Mouse (Mus musculus) heart, postnatal 0 days (tissue): ENCODE data around the gene Cux1. TPM values are rescaled to one million over a fixed set of nuclear protein-coding genes. Genes with fewer than 3 reads are reported as not detected.

Experiments used
- ATAC-seq: fragments of 200-750 bp; cut with Nextera tagmentation; 2 replicates; pipeline ENCODE4 v1.8.0; 2017; ENCODE audit warnings: low read depth, moderate number of reproducible peaks, moderate library complexity; ENCODE audit not compliant: insufficient read depth
- DNase-seq: peaks from one replicate; pipeline ENCODE4 v3.0.0-alpha.2; 2016; ENCODE audit warnings: low spot score
- H3K27ac ChIP-seq: fragments of 300-500 bp; sonication (generic); 2 replicates; pipeline ENCODE4 v1.5.1; 2014; ENCODE audit warnings: low read depth, mild to moderate bottlenecking
- H3K27me3 ChIP-seq: fragments of 300-500 bp; sonication (generic); 2 replicates; pipeline ENCODE4 v1.6.1; 2014; ENCODE audit warnings: low read length, mixed read lengths; ENCODE audit not compliant: control insufficient read depth, insufficient read depth
- H3K36me3 ChIP-seq: fragments of 300-500 bp; sonication (generic); replicated peaks from 2 replicates; pipeline ENCODE4 v1.6.1; 2014; ENCODE audit warnings: low read length, mixed read lengths; ENCODE audit not compliant: control insufficient read depth, insufficient read depth
- H3K4me1 ChIP-seq: fragments of 300-500 bp; sonication (generic); 2 replicates; pipeline ENCODE4 v1.6.1; 2014; ENCODE audit warnings: antibody characterized with exemption; ENCODE audit not compliant: control insufficient read depth, insufficient read depth
- H3K4me2 ChIP-seq: fragments of 300-500 bp; sonication (generic); 2 replicates; pipeline ENCODE4 v1.6.1; 2014; ENCODE audit warnings: low read depth, mild to moderate bottlenecking, low read length, moderate library complexity
- H3K4me3 ChIP-seq: fragments of 300-500 bp; sonication (generic); 2 replicates; pipeline ENCODE4 v1.5.1; 2014; ENCODE audit warnings: low read depth, low read length
- H3K9ac ChIP-seq: fragments of 300-500 bp; sonication (generic); replicated peaks from 2 replicates; pipeline ENCODE4 v1.6.1; 2014; ENCODE audit warnings: low read depth, low read length, mixed read lengths
- H3K9me3 ChIP-seq: fragments of 300-500 bp; sonication (generic); replicated peaks from 2 replicates; pipeline ENCODE4 v1.6.1; 2016; ENCODE audit warnings: low read length; ENCODE audit not compliant: control insufficient read depth
- CTCF ChIP-seq: IDR thresholded peaks from 2 replicates; pipeline ENCODE4 v1.5.1; 2016; ENCODE audit warnings: antibody characterized with exemption, control low read depth, low read depth
- EP300 ChIP-seq: IDR thresholded peaks from 2 replicates; pipeline ENCODE4 v1.6.1; 2016; ENCODE audit warnings: antibody characterized with exemption, low read depth
- WGBS: fragments of 180-500 bp; shearing (Covaris S2); extraction: QIAGEN DNeasy Blood & Tissue Kit; methylation state at CpG from one replicate; pipeline ENCODE4 v1.1.7; 2014; 5-methylcytosine and 5-hydroxymethylcytosine counted together
- polyA plus RNA-seq: library from polyadenylated mRNA; unstranded; fragments of >200 nt; fragmentation: Nextera tagmentation; extraction: Ambion mirVana; gene quantifications from 2 replicates; pipeline ENCODE4 v1.2.1, GENCODE M21; 2015
- total RNA-seq: library from RNA; depleted of rRNA; stranded (reverse); fragments of >200 nt; gene quantifications from 2 replicates; pipeline ENCODE4 v1.2.3, GENCODE M21; 2014; ENCODE audit warnings: low replicate concordance

The Cux1 gene
- total and polyA plus RNA-seq, 2 experiments from 2014 or later, result 50.7 to 89.5 TPM

- DNase-seq (no peak), ATAC-seq (no peak)
- H3K4me1 ChIP-seq, result peaks cover 17% of the 10 kb centered on the region
- TF ChIP-seq CTCF (no peak), EP300 (no peak)
- no peak overlapping the region for H3K9ac ChIP-seq
- no peak overlapping the region for H3K4me3 ChIP-seq
- H3K27ac ChIP-seq, result no peak overlapping the region
- no peaks in the 10 kb centered on the region for H3K27me3 ChIP-seq
- WGBS, result 69% methylated on average over 4 of the region's 4 CpGs
- H3K36me3 ChIP-seq, result no peaks in the 10 kb centered on the region
- H3K4me2 ChIP-seq, result no peak overlapping the region
- no peaks in the 10 kb centered on the region for H3K9me3 ChIP-seq
Measured at GRCm38 (mm10) chr5:136563104-136563503, 4.2 kb downstream of the Cux1 start.

- Histone ChIP-seq H3K27me3 (no peaks in the 10 kb centered on the region), H3K36me3 (no peaks in the 10 kb centered on the region), H3K27ac (no peak overlapping the region), H3K4me1 (peaks cover 22% of the 10 kb centered on the region), H3K4me3 (no peak overlapping the region), H3K9me3 (no peaks in the 10 kb centered on the region), H3K9ac (no peak overlapping the region), H3K4me2 (no peak overlapping the region)
- ATAC-seq (no peak), DNase-seq (no peak)
- TF ChIP-seq EP300, result no peak
- TF ChIP-seq CTCF, result no peak
- WGBS, result 79% methylated on average over 1 of the region's 1 CpGs
Measured at GRCm38 (mm10) chr5:136562212-136562611, 5.1 kb downstream of the Cux1 start.

GRCm38 (mm10) chr5:136561641-136562040 is 5.6 kb downstream of the Cux1 start:
- no peaks in the 10 kb centered on the region for H3K27me3 ChIP-seq
- DNase-seq (no peak), ATAC-seq (no peak)
- WGBS, result 90% methylated on average over 1 of the region's 1 CpGs
- no peaks in the 10 kb centered on the region for H3K9me3 ChIP-seq
- H3K4me3 ChIP-seq, result no peak overlapping the region
- no peak for TF ChIP-seq EP300
- TF ChIP-seq CTCF, result no peak
- H3K9ac ChIP-seq, result no peak overlapping the region
- no peak overlapping the region for H3K4me2 ChIP-seq
- H3K27ac ChIP-seq, result no peak overlapping the region
- H3K36me3 ChIP-seq, result no peaks in the 10 kb centered on the region; the same call in 1 of the 2 replicates
- peaks cover 27% of the 10 kb centered on the region for H3K4me1 ChIP-seq

- DNase-seq, result no peak
- no peak for ATAC-seq
- no peak overlapping the region for H3K4me3 ChIP-seq
- no peaks in the 10 kb centered on the region; the same call in 1 of the 2 replicates for H3K36me3 ChIP-seq
- no peak overlapping the region for H3K27ac ChIP-seq
- H3K27me3 ChIP-seq, result no peaks in the 10 kb centered on the region
- no peak overlapping the region for H3K4me2 ChIP-seq
- H3K9ac ChIP-seq, result no peak overlapping the region
- WGBS, result 64% methylated on average over 7 of the region's 7 CpGs
- no peak for TF ChIP-seq EP300
- TF ChIP-seq CTCF, result no peak
- peaks cover 37% of the 10 kb centered on the region for H3K4me1 ChIP-seq
- H3K9me3 ChIP-seq, result no peaks in the 10 kb centered on the region
Measured at GRCm38 (mm10) chr5:136560656-136561055, 6.6 kb downstream of the Cux1 start.

- Histone ChIP-seq H3K4me2 (no peak overlapping the region), H3K9me3 (no peaks in the 10 kb centered on the region), H3K27ac (0 out of 2 replicates have a peak overlapping the region, but pooled peaks have one; percentile 11), H3K36me3 (no peaks in the 10 kb centered on the region; the same call in 1 of the 2 replicates), H3K4me1 (peaks cover 41% of the 10 kb centered on the region), H3K9ac (no peak overlapping the region), H3K4me3 (no peak overlapping the region), H3K27me3 (no peaks in the 10 kb centered on the region)
- no peak for DNase-seq
- no peak for ATAC-seq
- 45% methylated on average over 4 of the region's 4 CpGs for WGBS
- TF ChIP-seq CTCF (no peak), EP300 (no peak)
Measured at GRCm38 (mm10) chr5:136557446-136557845, 9.8 kb downstream of the Cux1 start.
